9 mouse cellular contexts compared by ENCODE assay signal in the genomic region with DNA sequence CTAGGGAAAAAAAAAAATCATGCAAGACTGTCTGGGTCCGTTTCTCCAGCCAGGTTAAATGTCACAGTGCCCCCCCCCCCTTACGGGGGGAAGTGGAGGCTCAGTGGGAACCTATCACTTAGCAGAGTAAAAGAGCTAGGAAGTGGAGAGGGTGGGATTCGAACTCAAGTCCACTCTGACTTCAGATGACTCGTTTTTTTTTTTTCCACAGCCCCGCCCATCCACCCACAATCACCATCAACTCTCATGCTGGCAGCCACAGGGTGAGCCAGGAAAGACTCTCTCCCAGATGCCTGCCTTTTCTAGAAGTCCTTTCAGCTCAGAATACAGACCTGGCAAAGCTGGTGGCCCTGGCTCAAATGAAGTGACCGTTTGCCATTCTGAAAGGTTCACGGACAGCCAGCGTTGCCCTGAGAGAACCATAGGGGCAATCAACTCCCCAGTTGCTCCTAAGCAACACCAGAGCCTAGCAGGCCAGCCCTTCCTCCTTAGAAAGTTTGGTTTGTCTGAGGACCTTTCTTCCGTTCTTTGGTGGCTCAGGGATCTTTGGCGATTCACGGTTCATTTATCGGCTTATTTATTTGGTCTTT. TPM values are rescaled to one million over a fixed set of nuclear protein-coding genes. Genes with fewer than 3 reads are reported as not detected.
DNase-seq lines count a peak whose midpoint lies in the region; ATAC-seq lines count a peak whose summit lies in the region.
"Had no signal": no experiment of that assay in that cellular context is flagged by ENCODE, and none has a peak within 500 bp of the region (broad histone marks: within the 10 kb centered on the region; RNA-seq: fewer than 3 reads in every experiment).

No protein-coding gene starts in this region.

- DNase-seq in heart, embryonic 10.5 days (ENCODE audit: low spot score), result no peak
- no peak for DNase-seq in heart, adult 18-20 months
- no peak for DNase-seq in lung, postnatal 10 days
- DNase-seq in embryonic facial prominence, embryonic 10.5 days (ENCODE audit: low spot score), result no peak
- no peak for DNase-seq in gastrocnemius, postnatal 4 days (ENCODE audit: low spot score in 2 of 2)
- no peak for DNase-seq in ovary, adult 18-20 months (ENCODE audit: low spot score)

- peak overlapping the region; percentile 95 for H3K27ac ChIP-seq in heart, embryonic 10.5 days
- H3K27ac ChIP-seq in lung, embryonic 15.5 days, result peak overlapping the region; percentile 74
- H3K27ac ChIP-seq in embryonic facial prominence, embryonic 10.5 days (replicated peaks), result no peak overlapping the region
- peak overlapping the region; percentile 96 for H3K27ac ChIP-seq in liver, embryonic 15.5 days (replicated peaks)

- H3K27me3 ChIP-seq in heart, embryonic 10.5 days (ENCODE audit: insufficient read depth, poor library complexity, severe bottlenecking), result no peaks in the 10 kb centered on the region
- H3K27me3 ChIP-seq in lung, embryonic 15.5 days, result no peaks in the 10 kb centered on the region
- peaks cover 12% of the 10 kb centered on the region; the same call in 1 of the 2 replicates for H3K27me3 ChIP-seq in embryonic facial prominence, embryonic 10.5 days (replicated peaks; ENCODE audit: low read depth, poor library complexity, severe bottlenecking)
- H3K27me3 ChIP-seq in liver, embryonic 15.5 days, result no peaks in the 10 kb centered on the region
- H3K27me3 ChIP-seq: embryonic facial prominence, embryonic 12.5 days had no signal

- H3K4me2 ChIP-seq in lung, embryonic 15.5 days, result peak overlapping the region; percentile 46; the same call in 1 of the 2 replicates
- peak overlapping the region; percentile 67 for H3K4me2 ChIP-seq in liver, embryonic 15.5 days

- no peaks in the 10 kb centered on the region for H3K9me3 ChIP-seq in heart, embryonic 10.5 days
- H3K9me3 ChIP-seq in lung, embryonic 15.5 days, result no peaks in the 10 kb centered on the region
- H3K9me3 ChIP-seq in embryonic facial prominence, embryonic 10.5 days, result no peaks in the 10 kb centered on the region
- H3K9me3 ChIP-seq in liver, embryonic 15.5 days (replicated peaks), result no peaks in the 10 kb centered on the region
- H3K9me3 ChIP-seq: embryonic facial prominence, embryonic 12.5 days had no signal

- no peak for ATAC-seq in lung, embryonic 15.5 days (ENCODE audit: borderline replicate concordance, extremely low read depth, low FRiP score, low TSS enrichment)
- no peak for ATAC-seq in liver, embryonic 15.5 days (ENCODE audit: insufficient read depth)

- WGBS in heart, embryonic 10.5 days, result 48% methylated on average over 12 of the region's 12 CpGs
- WGBS in lung, embryonic 15.5 days, result 54% methylated on average over 12 of the region's 12 CpGs
- 64% methylated on average over 12 of the region's 12 CpGs for WGBS in embryonic facial prominence, embryonic 10.5 days
- 43% methylated on average over 12 of the region's 12 CpGs for WGBS in liver, embryonic 15.5 days (ENCODE audit: insufficient replicate concordance)

- H3K36me3 ChIP-seq in heart, embryonic 10.5 days, result no peaks in the 10 kb centered on the region
- no peaks in the 10 kb centered on the region for H3K36me3 ChIP-seq in lung, embryonic 15.5 days
- no peaks in the 10 kb centered on the region for H3K36me3 ChIP-seq in embryonic facial prominence, embryonic 10.5 days (replicated peaks)
- no peaks in the 10 kb centered on the region for H3K36me3 ChIP-seq in liver, embryonic 15.5 days (replicated peaks)
- H3K36me3 ChIP-seq: embryonic facial prominence, embryonic 12.5 days had no signal

- no peak overlapping the region for H3K9ac ChIP-seq in lung, embryonic 15.5 days
- H3K9ac ChIP-seq in liver, embryonic 15.5 days, result peak overlapping the region; percentile 33

- peaks cover 43% of the 10 kb centered on the region for H3K4me1 ChIP-seq in heart, embryonic 10.5 days
- H3K4me1 ChIP-seq in lung, embryonic 15.5 days, result peaks cover 40% of the 10 kb centered on the region
- H3K4me1 ChIP-seq in embryonic facial prominence, embryonic 10.5 days, result peaks cover 29% of the 10 kb centered on the region
- H3K4me1 ChIP-seq in liver, embryonic 15.5 days (replicated peaks), result peaks cover 57% of the 10 kb centered on the region

- peak overlapping the region; percentile 52; the same call in 1 of the 2 replicates for H3K4me3 ChIP-seq in heart, embryonic 10.5 days
- no peak overlapping the region for H3K4me3 ChIP-seq in lung, embryonic 15.5 days
- H3K4me3 ChIP-seq in embryonic facial prominence, embryonic 10.5 days, result peak overlapping the region; percentile 27; the same call in 1 of the 2 replicates
- no peak overlapping the region for H3K4me3 ChIP-seq in liver, embryonic 15.5 days (replicated peaks)

RNA-seq across cellular contexts. Expression of gene Clic4, which starts 13.5 kb away (rescaled TPM):
- polyA plus RNA-seq in heart, embryonic 10.5 days (2016; fragmentation: Nextera tagmentation; extraction: Ambion mirVana), result 263 and 343 TPM in 2 replicates
- 100 to 1,000 TPM; 253 to 258 TPM for total RNA-seq in heart, adult 18-20 months (2021)
- 181 and 185 TPM in 2 replicates for polyA plus RNA-seq in lung, embryonic 15.5 days (2015; fragmentation: Nextera tagmentation; extraction: Ambion mirVana)
- polyA plus RNA-seq in embryonic facial prominence, embryonic 10.5 days (2016; fragmentation: Nextera tagmentation; extraction: Ambion mirVana), result 207 and 211 TPM in 2 replicates
- 110 and 120 TPM in 2 replicates for polyA plus RNA-seq in liver, embryonic 15.5 days (2015; fragmentation: Nextera tagmentation; extraction: Ambion mirVana)
- total RNA-seq in gastrocnemius, postnatal 4 days (2021), result 100 to 1,000 TPM; 109 to 115 TPM

Comparison
In these comparisons a context has a peak if more than half of its experiments do, and no peak if none do; other contexts are left out.
1. H3K4me3 ChIP-seq: peak in heart, embryonic 10.5 days (single experiment) and embryonic facial prominence, embryonic 10.5 days (single experiment); none in lung, embryonic 15.5 days (single experiment) and liver, embryonic 15.5 days (single experiment).